Mouse (Mus musculus) hindbrain, embryonic 14.5 days (tissue): ENCODE results near the gene E4f1. TPM values are rescaled to one million over a fixed set of nuclear protein-coding genes. Genes with fewer than 3 reads are reported as not detected.

ENCODE experiments used
- ATAC-seq: fragments of 200-750 bp; cut with Nextera tagmentation; 2 replicates; pipeline ENCODE4 v1.8.0; 2017; ENCODE audit warnings: moderate number of reproducible peaks, mild to moderate bottlenecking, moderate TSS enrichment, moderate library complexity; ENCODE audit not compliant: low FRiP score
- DNase-seq: peaks from one replicate; pipeline ENCODE4 v3.0.0-alpha.2; 2015; ENCODE audit warnings: low spot score
- H3K27ac ChIP-seq: fragments of 300-500 bp; sonication (generic); 2 replicates; pipeline ENCODE4 v1.5.1; 2014; ENCODE audit warnings: mild to moderate bottlenecking, moderate library complexity
- H3K27me3 ChIP-seq: fragments of 300-500 bp; sonication (generic); 2 replicates; pipeline ENCODE4 v1.6.1; 2014; ENCODE audit warnings: mild to moderate bottlenecking, low read length, mixed read lengths; ENCODE audit not compliant: control insufficient read depth, insufficient read depth
- H3K36me3 ChIP-seq: fragments of 300-500 bp; sonication (generic); replicated peaks from 2 replicates; pipeline ENCODE4 v1.6.1; 2014; ENCODE audit not compliant: control insufficient read depth, insufficient read depth
- H3K4me1 ChIP-seq: fragments of 300-500 bp; sonication (generic); replicated peaks from 2 replicates; pipeline ENCODE4 v1.6.1; 2014; ENCODE audit warnings: antibody characterized with exemption, low read length, mixed read lengths; ENCODE audit not compliant: control insufficient read depth, insufficient read depth
- H3K4me2 ChIP-seq: fragments of 300-500 bp; sonication (generic); replicated peaks from 2 replicates; pipeline ENCODE4 v1.6.1; 2014; ENCODE audit warnings: mild to moderate bottlenecking, moderate library complexity
- H3K4me3 ChIP-seq: fragments of 300-500 bp; sonication (generic); replicated peaks from 2 replicates; pipeline ENCODE4 v1.5.1; 2014; ENCODE audit warnings: mild to moderate bottlenecking, low read length
- H3K9ac ChIP-seq: fragments of 300-500 bp; sonication (generic); 2 replicates; pipeline ENCODE4 v1.6.1; 2014
- H3K9me3 ChIP-seq: fragments of 300-500 bp; sonication (generic); 2 replicates; pipeline ENCODE4 v1.6.1; 2016; ENCODE audit warnings: low read length; ENCODE audit not compliant: control insufficient read depth
- WGBS: fragments of 180-500 bp; shearing (Covaris S2); extraction: QIAGEN DNeasy Blood & Tissue Kit; methylation state at CpG from one replicate; pipeline ENCODE4 v1.1.7; 2014; 5-methylcytosine and 5-hydroxymethylcytosine counted together
- polyA plus RNA-seq: library from polyadenylated mRNA; unstranded; fragments of >200 nt; fragmentation: Nextera tagmentation; extraction: Ambion mirVana; gene quantifications from 2 replicates; pipeline ENCODE4 v1.2.1, GENCODE M21; 2014

The E4f1 gene
- polyA plus RNA-seq, 1 experiment from 2014 or later, result 25.8 TPM

GRCm38 (mm10) chr17:24485090-24485860 lies 15.2 kb upstream of the E4f1 start:
- Histone ChIP-seq H3K27ac (peak overlapping the region; percentile 75), H3K27me3 (no peaks in the 10 kb centered on the region), H3K4me2 (0 out of 2 replicates have a peak overlapping the region, but pooled peaks have one; percentile 8), H3K4me3 (no peak overlapping the region), H3K9ac (peak overlapping the region; percentile 41), H3K36me3 (no peaks in the 10 kb centered on the region), H3K4me1 (peaks cover 27% of the 10 kb centered on the region), H3K9me3 (no peaks in the 10 kb centered on the region)
- WGBS, result 47% methylated on average over 11 of the region's 11 CpGs
- ATAC-seq (no peak), DNase-seq (peak; percentile 50)

- no peak overlapping the region for H3K27ac ChIP-seq
- H3K9me3 ChIP-seq, result no peaks in the 10 kb centered on the region
- DNase-seq (no peak), ATAC-seq (no peak)
- H3K27me3 ChIP-seq, result no peaks in the 10 kb centered on the region
- H3K4me1 ChIP-seq, result peaks cover 17% of the 10 kb centered on the region
- no peaks in the 10 kb centered on the region for H3K36me3 ChIP-seq
- H3K9ac ChIP-seq, result no peak overlapping the region
- H3K4me2 ChIP-seq, result no peak overlapping the region
- WGBS, result 66% methylated on average over 3 of the region's 3 CpGs
- H3K4me3 ChIP-seq, result no peak overlapping the region
Measured at GRCm38 (mm10) chr17:24483495-24483894, 13.4 kb upstream of the E4f1 start.

GRCm38 (mm10) chr17:24481027-24481815 lies 11.1 kb upstream of the E4f1 start:
- DNase-seq (no peak), ATAC-seq (no peak)
- no peak overlapping the region for H3K9ac ChIP-seq
- peaks cover 7% of the 10 kb centered on the region; the same call in 1 of the 2 replicates for H3K4me1 ChIP-seq
- H3K36me3 ChIP-seq, result peaks cover 10% of the 10 kb centered on the region; the same call in 1 of the 2 replicates
- H3K27ac ChIP-seq, result no peak overlapping the region
- WGBS, result 95% methylated on average over 20 of the region's 20 CpGs
- H3K9me3 ChIP-seq, result no peaks in the 10 kb centered on the region
- H3K4me2 ChIP-seq, result no peak overlapping the region
- H3K4me3 ChIP-seq, result no peak overlapping the region
- no peaks in the 10 kb centered on the region for H3K27me3 ChIP-seq

- H3K9me3 ChIP-seq, result no peaks in the 10 kb centered on the region
- no peaks in the 10 kb centered on the region for H3K27me3 ChIP-seq
- H3K4me3 ChIP-seq, result no peak overlapping the region
- DNase-seq (no peak), ATAC-seq (no peak)
- H3K4me2 ChIP-seq, result no peak overlapping the region
- H3K9ac ChIP-seq, result no peak overlapping the region
- WGBS, result 57% methylated on average over 3 of the region's 3 CpGs
- H3K4me1 ChIP-seq, result peaks cover 2% of the 10 kb centered on the region; the same call in 1 of the 2 replicates
- H3K36me3 ChIP-seq, result peaks cover 20% of the 10 kb centered on the region
- no peak overlapping the region for H3K27ac ChIP-seq
Measured at GRCm38 (mm10) chr17:24480201-24480826, 10.2 kb upstream of the E4f1 start.

GRCm38 (mm10) chr17:24479431-24479830 lies 9.3 kb upstream of the E4f1 start:
- Histone ChIP-seq H3K4me3 (peak overlapping the region; percentile 76), H3K36me3 (peaks cover 28% of the 10 kb centered on the region), H3K9ac (peak overlapping the region; percentile 80; the same call in 1 of the 2 replicates), H3K4me2 (peak overlapping the region; percentile 65), H3K4me1 (no peaks in the 10 kb centered on the region; the same call in 1 of the 2 replicates), H3K9me3 (no peaks in the 10 kb centered on the region), H3K27ac (peak overlapping the region; percentile 94), H3K27me3 (no peaks in the 10 kb centered on the region)
- DNase-seq, result no peak
- WGBS, result 29% methylated on average over 1 of the region's 1 CpGs
- no peak for ATAC-seq

GRCm38 (mm10) chr17:24478663-24479380 lies 8.7 kb upstream of the E4f1 start, which contains the start of gene Mlst8:
TSS of gene Mlst8 (minus strand) at chr17:24479078.
- DNase-seq (peak; percentile 95), ATAC-seq (peak; percentile 92)
- H3K4me2 ChIP-seq, result peak within 1 kb of the TSS; percentile 65
- WGBS, result under 1% methylated on average over 48 of the region's 48 CpGs
- H3K9me3 ChIP-seq, result no peaks in the 10 kb centered on the region
- H3K9ac ChIP-seq, result peak within 1 kb of the TSS; percentile 80
- no peaks in the 10 kb centered on the region; the same call in 1 of the 2 replicates for H3K4me1 ChIP-seq
- no peaks in the 10 kb centered on the region for H3K27me3 ChIP-seq
- peak within 1 kb of the TSS; percentile 76 for H3K4me3 ChIP-seq
- H3K27ac ChIP-seq, result peak within 1 kb of the TSS; percentile 94
- peaks cover 34% of the 10 kb centered on the region for H3K36me3 ChIP-seq

- H3K4me1 ChIP-seq, result no peaks in the 10 kb centered on the region; the same call in 1 of the 2 replicates
Measured at GRCm38 (mm10) chr17:24477985-24478600, 8.0 kb upstream of the E4f1 start.

More at GRCm38 (mm10) chr17:24477985-24478600, 8.0 kb upstream of the E4f1 start:
- ATAC-seq, result 0 out of 2 replicates have a peak, but pooled peaks have one; percentile 12
- Histone ChIP-seq H3K27ac (no peak overlapping the region), H3K9ac (peak overlapping the region; percentile 80), H3K27me3 (no peaks in the 10 kb centered on the region), H3K36me3 (peaks cover 42% of the 10 kb centered on the region), H3K4me3 (peak overlapping the region; percentile 76), H3K9me3 (no peaks in the 10 kb centered on the region), H3K4me2 (peak overlapping the region; percentile 65)
- WGBS, result 54% methylated on average over 11 of the region's 11 CpGs
- no peak for DNase-seq
